Mouse (Mus musculus): ENCODE data around the gene Tnks1bp1.

DNA sequence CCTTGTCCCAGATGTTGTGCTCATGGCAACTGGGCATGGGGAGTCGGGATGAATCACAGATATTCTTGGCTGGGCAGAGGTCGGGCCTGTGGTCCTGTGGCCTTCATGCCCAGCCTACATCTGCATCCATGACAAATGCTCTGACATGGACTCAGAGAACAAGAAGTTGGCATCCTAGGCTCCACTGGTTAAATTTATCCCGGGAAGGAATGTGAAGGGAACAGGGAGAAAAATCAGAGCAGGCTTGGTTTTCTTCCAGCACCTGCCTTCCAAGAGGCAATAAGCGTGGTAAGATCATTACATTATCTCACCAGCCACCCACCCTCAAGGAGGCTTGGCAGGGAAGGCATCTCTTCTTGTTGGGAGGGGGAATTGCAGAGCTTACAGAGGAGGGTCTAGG lies 43.5 kb upstream of the Tnks1bp1 start:
- TF ChIP-seq CTCF (IDR thresholded peaks at IDR 0.05; ENCODE audit: low read depth): no peak
- no peak for TF ChIP-seq EP300 (IDR thresholded peaks at IDR 0.05; ENCODE audit: low read depth)
